Mouse (Mus musculus) spleen, adult 2 months (tissue): ENCODE results near the gene Gm13277.
"Not testable (repeated sequence)": the region's sequence is repeated elsewhere in the genome, so short reads cannot be mapped to it uniquely, and the experiment has no call there.

Experiments used
- CTCF ChIP-seq: fragments of 200-500 bp; IDR thresholded peaks from 2 replicates; pipeline ENCODE4 v1.5.1; 2011; ENCODE audit warnings: mild to moderate bottlenecking, inconsistent platforms; ENCODE audit not compliant: insufficient read depth, insufficient read length, insufficient replicate concordance; ENCODE audit errors: extremely low read depth
- POLR2A ChIP-seq: fragments of 200-500 bp; IDR thresholded peaks from 2 replicates; pipeline ENCODE4 v1.6.1; 2011; ENCODE audit warnings: low read depth, low read length, inconsistent platforms

- TF ChIP-seq POLR2A, CTCF: not testable (repeated sequence)
Observed at GRCm38 (mm10) chr4:88763384-88764018, 24.9 kb upstream of the Gm13277 start.
